Mouse (Mus musculus) kidney, postnatal 0 days (tissue): Measurements from ENCODE around the gene 2010300C02Rik. TPM values are rescaled to one million over a fixed set of nuclear protein-coding genes. Genes with fewer than 3 reads are reported as not detected.

Experiments
- ATAC-seq: fragments of 200-750 bp; cut with Nextera tagmentation; replicated peaks from 2 replicates; pipeline ENCODE4 v1.8.0; 2017; ENCODE audit warnings: low read depth, moderate number of reproducible peaks, moderate TSS enrichment, moderate library complexity; ENCODE audit not compliant: low FRiP score
- DNase-seq: peaks from one replicate; pipeline ENCODE4 v3.0.0-alpha.2; 2016; ENCODE audit warnings: low spot score
- H3K27ac ChIP-seq: fragments of 300-500 bp; sonication (generic); 2 replicates; pipeline ENCODE4 v1.5.1; 2014; ENCODE audit warnings: mild to moderate bottlenecking
- H3K27me3 ChIP-seq: fragments of 300-500 bp; sonication (generic); 2 replicates; pipeline ENCODE4 v1.6.1; 2014; ENCODE audit warnings: low read length, mixed read lengths; ENCODE audit not compliant: insufficient read depth
- H3K36me3 ChIP-seq: fragments of 300-500 bp; sonication (generic); 2 replicates; pipeline ENCODE4 v1.6.1; 2014; ENCODE audit warnings: low read length, mixed read lengths; ENCODE audit not compliant: insufficient read depth
- H3K4me1 ChIP-seq: fragments of 300-500 bp; sonication (generic); replicated peaks from 2 replicates; pipeline ENCODE4 v1.6.1; 2014; ENCODE audit warnings: antibody characterized with exemption, low read length, mixed read lengths; ENCODE audit not compliant: insufficient read depth
- H3K4me2 ChIP-seq: fragments of 300-500 bp; sonication (generic); 2 replicates; pipeline ENCODE4 v1.6.1; 2014; ENCODE audit warnings: mild to moderate bottlenecking, low read length, moderate library complexity, mixed read lengths
- H3K4me3 ChIP-seq: fragments of 300-500 bp; sonication (generic); replicated peaks from 2 replicates; pipeline ENCODE4 v1.5.1; 2014; ENCODE audit warnings: low read depth, low read length
- H3K9ac ChIP-seq: fragments of 300-500 bp; sonication (generic); 2 replicates; pipeline ENCODE4 v1.6.1; 2014; ENCODE audit warnings: low read depth, low read length
- H3K9me3 ChIP-seq: fragments of 300-500 bp; sonication (generic); replicated peaks from 2 replicates; pipeline ENCODE4 v1.6.1; 2016; ENCODE audit warnings: low read length, inconsistent platforms, mixed read lengths
- CTCF ChIP-seq: IDR thresholded peaks from 2 replicates; pipeline ENCODE4 v1.5.1; 2016; ENCODE audit warnings: antibody characterized with exemption, low read depth, mild to moderate bottlenecking, moderate library complexity
- WGBS: fragments of 180-500 bp; shearing (Covaris S2); extraction: QIAGEN DNeasy Blood & Tissue Kit; methylation state at CpG from one replicate; pipeline ENCODE4 v1.1.7; 2014; 5-methylcytosine and 5-hydroxymethylcytosine counted together
- polyA plus RNA-seq: library from polyadenylated mRNA; unstranded; fragments of >200 nt; fragmentation: Nextera tagmentation; extraction: Ambion mirVana; gene quantifications from 2 replicates; pipeline ENCODE4 v1.2.1, GENCODE M21; 2015

Gene 2010300C02Rik
- polyA plus RNA-seq = 2.1 and 2.4 TPM in 2 replicates

GRCm38 (mm10) chr1:37719761-37720640 lies at the start of gene 2010300C02Rik:
TSS of gene 2010300C02Rik (minus strand) at chr1:37720085.
- no peak within 1 kb of the TSS for H3K27ac ChIP-seq
- H3K27me3 ChIP-seq = no peaks in the 10 kb centered on the region
- no peaks in the 10 kb centered on the region for H3K9me3 ChIP-seq
- DNase-seq (peak; percentile 71), ATAC-seq (peak; percentile 92)
- no peaks in the 10 kb centered on the region; the same call in 1 of the 2 replicates for H3K4me1 ChIP-seq
- WGBS = under 1% methylated on average over 63 of the region's 69 CpGs
- H3K36me3 ChIP-seq = no peaks in the 10 kb centered on the region
- TF ChIP-seq CTCF = peak; percentile 54
- H3K4me2 ChIP-seq = peak within 1 kb of the TSS; percentile 93
- peak within 1 kb of the TSS; percentile 57 for H3K4me3 ChIP-seq
- H3K9ac ChIP-seq = peak within 1 kb of the TSS; percentile 58

GRCm38 (mm10) chr1:37759407-37759806 lies 39.5 kb upstream of the 2010300C02Rik start:
- no peak for ATAC-seq
- H3K4me3 ChIP-seq = no peak overlapping the region
- H3K9me3 ChIP-seq = no peaks in the 10 kb centered on the region
- no peaks in the 10 kb centered on the region for H3K36me3 ChIP-seq
- no peak overlapping the region for H3K4me2 ChIP-seq
- H3K9ac ChIP-seq = no peak overlapping the region
- no peaks in the 10 kb centered on the region for H3K4me1 ChIP-seq
- H3K27ac ChIP-seq = no peak overlapping the region
- H3K27me3 ChIP-seq = no peaks in the 10 kb centered on the region
- peak; percentile 37; the same call in 1 of the 2 replicates for TF ChIP-seq CTCF
- no peak for DNase-seq

- Histone ChIP-seq H3K4me3 (no peak overlapping the region), H3K4me2 (no peak overlapping the region), H3K27me3 (no peaks in the 10 kb centered on the region), H3K4me1 (no peaks in the 10 kb centered on the region), H3K27ac (no peak overlapping the region), H3K36me3 (no peaks in the 10 kb centered on the region), H3K9me3 (no peaks in the 10 kb centered on the region), H3K9ac (no peak overlapping the region)
- DNase-seq (no peak), ATAC-seq (no peak)
- TF ChIP-seq CTCF = no peak
- 79% methylated on average over 9 of the region's 9 CpGs for WGBS
These were observed 24.9 kb upstream of the 2010300C02Rik start for GRCm38 (mm10) chr1:37744650-37745259.

- WGBS = 64% methylated on average over 14 of the region's 14 CpGs
- H3K27ac ChIP-seq = no peak overlapping the region
- H3K9ac ChIP-seq = no peak overlapping the region
- no peaks in the 10 kb centered on the region for H3K27me3 ChIP-seq
- no peaks in the 10 kb centered on the region for H3K4me1 ChIP-seq
- no peaks in the 10 kb centered on the region for H3K36me3 ChIP-seq
- no peaks in the 10 kb centered on the region for H3K9me3 ChIP-seq
- no peak overlapping the region for H3K4me2 ChIP-seq
- ATAC-seq = no peak
- TF ChIP-seq CTCF = no peak
- DNase-seq = no peak
- H3K4me3 ChIP-seq = no peak overlapping the region
These were observed 22.9 kb upstream of the 2010300C02Rik start for GRCm38 (mm10) chr1:37742602-37743270.

GRCm38 (mm10) chr1:37742126-37742525 lies 22.2 kb upstream of the 2010300C02Rik start:
- DNase-seq (no peak), ATAC-seq (no peak)
- Histone ChIP-seq H3K4me3 (no peak overlapping the region), H3K9me3 (no peaks in the 10 kb centered on the region), H3K27me3 (no peaks in the 10 kb centered on the region), H3K36me3 (no peaks in the 10 kb centered on the region), H3K27ac (no peak overlapping the region), H3K9ac (no peak overlapping the region), H3K4me1 (no peaks in the 10 kb centered on the region), H3K4me2 (no peak overlapping the region)
- TF ChIP-seq CTCF = no peak
- WGBS = 88% methylated on average over 11 of the region's 11 CpGs

GRCm38 (mm10) chr1:37740161-37740802 lies 20.4 kb upstream of the 2010300C02Rik start:
- no peak overlapping the region for H3K4me3 ChIP-seq
- ATAC-seq (no peak), DNase-seq (no peak)
- H3K27me3 ChIP-seq = no peaks in the 10 kb centered on the region
- H3K9me3 ChIP-seq = no peaks in the 10 kb centered on the region
- H3K36me3 ChIP-seq = no peaks in the 10 kb centered on the region
- no peak for TF ChIP-seq CTCF
- H3K27ac ChIP-seq = no peak overlapping the region
- no peak overlapping the region for H3K4me2 ChIP-seq
- H3K9ac ChIP-seq = no peak overlapping the region
- WGBS = 60% methylated on average over 8 of the region's 8 CpGs
- no peaks in the 10 kb centered on the region for H3K4me1 ChIP-seq
